Mouse (Mus musculus) liver, embryonic 15.5 days (tissue): Measurements from ENCODE around the gene Rgs1. TPM values are rescaled to one million over a fixed set of nuclear protein-coding genes. Genes with fewer than 3 reads are reported as not detected.

Experiments used
- polyA plus RNA-seq: library from polyadenylated mRNA; unstranded; fragments of >200 nt; fragmentation: Nextera tagmentation; extraction: Ambion mirVana; gene quantifications from 2 replicates; pipeline ENCODE4 v1.2.1, GENCODE M21; 2015

The Rgs1 gene
- polyA plus RNA-seq, 1 experiment from 2014 or later = 0.32 TPM

Other genes starting within 250 kb of the Rgs1 start
- 9.4 and 12.0 TPM in 2 replicates for gene Rgs2, start 245.1 kb downstream of the Rgs1 start, polyA plus RNA-seq
- not detected in 2 replicates for gene Rgs13, start 71.9 kb downstream of the Rgs1 start, polyA plus RNA-seq